Mouse (Mus musculus) MEL (cell line): ENCODE results near the gene Kcns1.

Experiments used
- CTCF ChIP-seq, 3 experiments: IDR thresholded peaks in 2 of 3; conservative IDR thresholded peaks in 1 of 3; 2 replicates each; pipeline ENCODE4 v1.5.1; 2011 to 2012; ENCODE audit warnings: low read length in 3 of 3, low read depth in 2 of 3, mild to moderate bottlenecking in 2 of 3, improper control_type of control experiment in 1 of 3, inconsistent platforms in 1 of 3, mixed read lengths in 1 of 3, moderate library complexity in 1 of 3; ENCODE audit not compliant: control insufficient read depth in 1 of 3, insufficient read depth in 1 of 3, poor library complexity in 1 of 3, severe bottlenecking in 1 of 3
- EP300 ChIP-seq, 2 experiments: IDR thresholded peaks; 2 replicates each; pipeline ENCODE4 v1.6.1; 2011; ENCODE audit warnings: improper control_type of control experiment in 2 of 2, low read length in 2 of 2, low read depth in 1 of 2, mild to moderate bottlenecking in 1 of 2
- ETS1 ChIP-seq: IDR thresholded peaks from 2 replicates; pipeline ENCODE4 v1.6.1; 2012; ENCODE audit warnings: low read depth, mild to moderate bottlenecking, inconsistent platforms, low read length, improper control_type of control experiment, moderate library complexity
- HCFC1 ChIP-seq: IDR thresholded peaks from 2 replicates; pipeline ENCODE4 v1.6.1; 2012; ENCODE audit warnings: low read depth, mild to moderate bottlenecking, inconsistent platforms, low read length, improper control_type of control experiment, moderate library complexity
- MAX ChIP-seq: IDR thresholded peaks from 2 replicates; pipeline ENCODE4 v1.6.1; 2011; ENCODE audit warnings: low read length, improper control_type of control experiment
- MXI1 ChIP-seq: IDR thresholded peaks from 2 replicates; pipeline ENCODE4 v1.6.1; 2011; ENCODE audit warnings: mild to moderate bottlenecking, low read depth, low read length, improper control_type of control experiment
- POLR2A ChIP-seq, 2 experiments: IDR thresholded peaks; 2 replicates each; pipeline ENCODE4 v1.6.1; 2011 to 2012; ENCODE audit warnings: low read length in 2 of 2, mild to moderate bottlenecking in 2 of 2, control low read depth in 1 of 2, improper control_type of control experiment in 1 of 2, low read depth in 1 of 2, moderate library complexity in 1 of 2; ENCODE audit not compliant: control insufficient read depth in 1 of 2, insufficient read depth in 1 of 2, poor library complexity in 1 of 2
- TAL1 ChIP-seq: IDR thresholded peaks from 2 replicates; pipeline ENCODE4 v1.6.1; 2012; ENCODE audit warnings: mild to moderate bottlenecking, inconsistent platforms, low read length, moderate library complexity, mixed read lengths
- TBP ChIP-seq: IDR thresholded peaks from 2 replicates; pipeline ENCODE4 v1.8.0; 2011; ENCODE audit warnings: low read depth, low read length, improper control_type of control experiment
- USF1 ChIP-seq: IDR thresholded peaks from 2 replicates; pipeline ENCODE4 v1.6.1; 2014; ENCODE audit warnings: low read depth, mild to moderate bottlenecking, inconsistent platforms, low read length, improper control_type of control experiment, moderate library complexity
- ZC3H11A ChIP-seq: IDR thresholded peaks from 2 replicates; pipeline ENCODE4 v1.6.1; 2012; ENCODE audit warnings: low read depth, mild to moderate bottlenecking, inconsistent platforms, low read length, improper control_type of control experiment
- ZKSCAN1 ChIP-seq: IDR thresholded peaks from 2 replicates; pipeline ENCODE4 v1.6.1; 2012; ENCODE audit warnings: low read depth, mild to moderate bottlenecking, inconsistent platforms, low read length, improper control_type of control experiment, moderate library complexity
- ZMIZ1 ChIP-seq: IDR thresholded peaks from 2 replicates; pipeline ENCODE4 v1.6.1; 2012; ENCODE audit warnings: low read depth, mild to moderate bottlenecking, inconsistent platforms, low read length, improper control_type of control experiment, moderate library complexity
- ZNF384 ChIP-seq: IDR thresholded peaks from 2 replicates; pipeline ENCODE4 v1.6.1; 2012; ENCODE audit warnings: low read depth, mild to moderate bottlenecking, inconsistent platforms, low read length, improper control_type of control experiment

- TF ChIP-seq ZC3H11A (no peak), EP300 (IDR thresholded peaks at IDR 0.05; ENCODE audit: low read depth in 1 of 2, low read length in 2 of 2) (peak; percentile 53; a peak in 3 of 4 replicates), CTCF (IDR thresholded peaks at IDR 0.05 in 2 of 3, conservative IDR thresholded peaks at IDR 0.05 in 1 of 3; ENCODE audit: control insufficient read depth in 1 of 3, insufficient read depth in 1 of 3, low read depth in 2 of 3, low read length in 3 of 3, poor library complexity in 1 of 3, severe bottlenecking in 1 of 3) (no peak), ZMIZ1 (no peak), POLR2A (IDR thresholded peaks at IDR 0.05; ENCODE audit: control insufficient read depth in 1 of 2, insufficient read depth in 1 of 2, low read depth in 1 of 2, low read length in 2 of 2, poor library complexity in 1 of 2) (no peak), USF1 (no peak), MXI1 (0 out of 2 replicates have a peak, but pooled peaks have one; percentile 28), TBP (no peak), ETS1 (peak; percentile 39; the same call in 1 of the 2 replicates), TAL1 (no peak), ZKSCAN1 (no peak), MAX (no peak), ZNF384 (no peak), HCFC1 (no peak)
These were observed 43.6 kb downstream of the Kcns1 start for GRCm38 (mm10) chr2:164127297-164127696.
